Mouse (Mus musculus) CH12F3 (cell line): Measurements from ENCODE around the gene Cnga4.
"Not testable (repeated sequence)": the region's sequence is repeated elsewhere in the genome, so short reads cannot be mapped to it uniquely, and the experiment has no call there.

Experiments used
- in situ Hi-C: fragments of 300-500 bp; cut with MboI; formaldehyde crosslinking; loops from 2 replicates; pipeline ENCODE4 v1.14.3; 2020; ENCODE audit warnings: low sequenced_read_pairs

Gene Cnga4

DNA sequence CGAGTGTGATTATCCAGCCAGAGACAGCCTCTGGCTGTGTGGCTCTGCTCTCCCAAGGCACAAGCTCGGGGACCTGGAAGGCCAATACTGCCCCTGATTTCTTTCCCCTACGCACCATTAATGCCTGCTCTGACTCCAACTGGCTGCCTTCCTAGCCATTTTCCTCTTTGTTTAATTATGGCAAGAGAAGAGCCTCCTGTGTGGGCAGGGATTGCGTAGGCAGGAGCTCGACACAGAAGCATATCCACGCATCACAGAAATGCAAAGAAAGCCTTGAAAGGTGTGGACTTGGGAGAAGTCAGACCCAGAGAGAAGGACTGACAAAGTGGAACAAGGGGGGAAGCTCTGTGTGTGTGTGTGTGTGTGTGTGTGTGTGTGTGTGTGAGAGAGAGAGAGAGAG is 10.0 kb downstream of the Cnga4 start:
- in situ Hi-C loops: no loop called here

DNA sequence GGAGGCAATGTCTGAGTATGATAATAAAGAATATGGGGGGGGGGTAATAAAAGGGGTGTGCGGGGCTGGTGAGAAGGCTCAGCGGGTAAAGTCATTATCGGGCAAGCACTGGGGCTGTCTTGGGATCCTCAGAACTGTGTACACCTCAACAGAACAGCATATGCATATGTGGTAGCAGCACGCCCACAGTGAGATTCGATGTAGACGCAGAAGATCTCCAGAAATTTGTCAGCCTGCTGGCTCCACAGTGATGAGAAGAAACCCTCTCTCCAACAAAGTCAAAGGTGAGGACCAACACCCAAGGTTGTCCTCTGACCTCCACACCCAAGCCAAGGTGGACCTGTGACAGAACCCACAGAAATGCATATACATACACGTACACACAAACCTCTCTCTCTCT is 12.2 kb downstream of the Cnga4 start:
- in situ Hi-C loops: no loop called here

DNA sequence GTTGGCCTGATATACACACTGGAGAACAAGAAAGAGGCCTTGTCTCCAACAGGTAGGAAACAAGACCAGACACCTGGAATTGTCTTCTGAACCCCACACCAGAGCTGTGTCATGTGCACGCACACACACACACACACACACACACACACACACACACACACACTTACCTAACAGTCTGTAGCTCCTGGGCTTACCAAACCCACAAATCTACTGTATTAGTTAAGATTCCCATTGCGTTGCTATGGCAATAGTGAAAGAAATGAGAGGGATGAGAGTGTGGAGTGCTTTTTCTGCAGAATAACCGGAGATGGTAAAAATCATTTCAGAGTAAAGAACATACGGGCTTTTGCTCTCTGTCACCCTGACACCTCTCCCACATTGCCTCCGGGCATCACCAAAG is 13.7 kb downstream of the Cnga4 start:
- in situ Hi-C loops: no loop called here

DNA sequence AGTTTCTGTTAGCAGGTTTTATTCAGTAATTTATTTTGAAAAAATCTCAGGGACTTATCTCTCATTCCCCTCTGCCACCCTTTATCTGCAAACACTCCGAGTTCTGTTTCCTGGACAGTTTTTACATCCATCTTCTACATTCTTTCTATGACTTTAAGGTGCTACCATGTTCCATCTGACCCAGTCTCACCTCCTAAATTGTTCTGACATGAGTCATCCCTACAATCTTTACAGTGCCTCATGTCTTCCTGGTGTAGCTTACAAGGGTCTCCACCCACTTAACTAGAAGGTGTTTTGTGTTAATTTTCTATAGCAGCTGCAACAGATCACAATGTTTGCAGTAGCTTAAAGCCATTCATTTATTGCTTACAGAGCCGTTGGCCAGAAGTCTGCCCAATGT is 16.5 kb downstream of the Cnga4 start:
- in situ Hi-C loops: no loop called here

DNA sequence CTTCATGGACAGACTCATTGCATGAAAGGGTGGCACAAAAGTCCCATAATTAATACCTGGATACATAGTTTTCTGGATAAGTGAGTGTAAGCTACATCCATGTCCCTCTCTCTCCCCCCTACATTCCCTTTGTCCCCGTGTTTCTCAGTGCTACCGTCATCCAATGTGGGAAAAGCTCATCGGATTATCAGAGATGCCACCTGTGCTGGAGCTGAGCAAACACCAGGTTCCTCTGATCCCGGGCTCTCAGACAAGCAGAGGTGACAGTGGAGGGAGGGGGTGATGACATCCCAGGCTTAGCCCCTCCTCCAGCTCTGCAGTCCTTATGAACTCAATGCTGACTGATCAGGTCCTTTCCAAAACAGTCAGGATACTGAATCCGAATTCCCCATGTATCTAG is 20.0 kb downstream of the Cnga4 start:
- in situ Hi-C loops: no loop called here

DNA sequence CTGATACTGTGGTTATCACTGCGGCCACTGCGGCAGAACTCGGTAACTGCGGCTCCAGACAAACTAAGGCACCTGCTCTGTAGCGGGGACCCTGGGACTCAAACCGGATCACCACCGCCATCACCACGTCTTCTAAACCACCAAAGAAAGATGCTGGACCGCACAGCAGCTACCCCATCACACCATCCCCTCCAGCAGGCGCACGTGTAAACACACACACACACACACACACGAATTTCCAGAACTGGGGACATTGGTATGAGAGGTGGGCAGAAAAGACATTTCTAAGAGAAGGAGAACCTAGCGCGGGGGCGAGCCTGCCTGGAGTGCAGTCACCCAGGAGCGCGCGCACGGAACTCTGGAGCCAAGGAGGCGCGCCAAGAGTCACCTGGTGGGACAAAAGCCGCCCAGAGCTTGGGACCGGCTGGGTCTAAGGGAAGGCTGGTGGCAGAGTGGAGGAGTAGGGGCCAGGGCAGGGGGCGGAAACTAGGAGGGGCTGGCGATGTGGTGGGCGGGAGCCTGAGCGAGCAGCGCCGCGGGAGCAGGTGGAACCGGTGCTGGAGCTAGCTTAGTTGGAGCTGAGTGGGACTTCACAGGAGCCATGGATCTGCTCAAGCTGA is 21.2 kb downstream of the Cnga4 start, which contains the start of gene Cckbr:
TSS of gene Cckbr (plus strand) at position 308 of the 620 bp plus-strand sequence.
- in situ Hi-C loops: no loop called here

DNA sequence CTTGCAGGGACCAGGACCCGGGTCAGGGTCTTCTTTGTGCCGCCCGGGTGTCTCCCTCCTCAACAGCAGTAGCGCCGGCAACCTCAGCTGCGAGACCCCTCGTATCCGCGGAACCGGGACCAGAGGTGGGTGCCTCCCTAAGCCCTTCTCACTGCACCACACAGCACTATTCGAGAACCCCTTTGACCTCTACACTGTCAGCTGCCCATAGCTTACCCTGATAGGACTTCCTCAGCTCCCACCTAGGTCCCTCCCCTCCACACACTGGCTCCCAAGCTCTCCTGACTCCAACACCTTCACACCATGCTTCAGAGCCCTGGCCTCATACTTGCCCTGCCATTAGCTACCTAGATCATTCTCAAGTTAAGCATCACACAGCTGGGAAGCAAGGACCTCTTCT is 21.7 kb downstream of the Cnga4 start:
- in situ Hi-C loops: no loop called here

DNA sequence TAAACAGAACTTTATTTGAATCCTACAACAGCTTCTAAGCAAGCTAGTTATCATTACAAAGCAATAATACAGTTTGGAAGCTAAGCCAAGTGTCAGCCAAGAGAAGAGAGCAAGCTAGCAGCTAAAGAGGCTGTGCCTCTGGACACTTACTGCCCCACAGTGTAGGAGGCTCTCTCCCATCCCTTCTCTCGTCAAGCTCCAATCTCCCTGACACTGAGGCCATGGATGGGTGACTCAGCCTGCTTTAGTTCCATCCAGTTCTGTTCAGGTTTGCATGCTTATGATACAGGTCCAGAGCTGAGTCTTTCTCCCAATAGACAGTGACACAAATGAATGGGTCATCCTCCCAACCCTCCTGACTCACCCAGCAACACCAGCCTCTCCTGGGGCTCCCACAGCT is 27.7 kb downstream of the Cnga4 start:
- in situ Hi-C loops: no loop called here

DNA sequence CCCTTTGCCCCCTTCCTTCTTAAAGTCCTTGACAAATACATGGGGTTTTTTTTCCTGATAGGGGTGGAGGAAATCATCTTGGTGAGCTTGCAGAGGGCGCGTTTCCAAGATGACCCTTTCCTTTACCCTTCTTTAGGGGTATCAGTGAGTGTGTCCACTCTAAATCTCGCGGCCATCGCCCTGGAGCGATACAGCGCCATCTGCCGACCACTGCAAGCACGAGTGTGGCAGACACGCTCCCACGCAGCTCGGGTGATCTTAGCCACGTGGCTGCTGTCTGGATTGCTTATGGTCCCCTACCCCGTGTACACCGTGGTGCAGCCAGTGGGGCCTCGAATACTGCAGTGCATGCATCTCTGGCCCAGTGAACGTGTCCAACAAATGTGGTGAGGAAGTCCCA is 29.5 kb downstream of the Cnga4 start:
- in situ Hi-C loops: no loop called here

DNA sequence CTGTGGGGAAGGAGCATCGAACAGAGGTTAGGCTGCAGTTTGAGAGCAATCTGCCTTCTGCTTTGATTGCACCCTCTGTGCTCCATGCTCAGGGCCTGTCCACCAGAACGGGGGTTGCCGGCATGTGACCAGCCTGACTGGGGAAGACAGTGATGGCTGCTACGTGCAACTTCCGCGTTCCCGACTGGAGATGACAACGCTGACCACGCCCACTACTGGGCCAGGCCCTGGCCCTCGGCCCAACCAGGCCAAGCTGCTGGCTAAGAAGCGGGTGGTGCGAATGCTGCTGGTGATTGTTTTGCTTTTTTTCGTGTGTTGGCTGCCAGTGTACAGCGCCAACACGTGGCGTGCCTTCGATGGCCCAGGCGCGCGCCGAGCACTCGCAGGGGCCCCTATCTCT is 30.4 kb downstream of the Cnga4 start:
- in situ Hi-C loops: no loop called here

DNA sequence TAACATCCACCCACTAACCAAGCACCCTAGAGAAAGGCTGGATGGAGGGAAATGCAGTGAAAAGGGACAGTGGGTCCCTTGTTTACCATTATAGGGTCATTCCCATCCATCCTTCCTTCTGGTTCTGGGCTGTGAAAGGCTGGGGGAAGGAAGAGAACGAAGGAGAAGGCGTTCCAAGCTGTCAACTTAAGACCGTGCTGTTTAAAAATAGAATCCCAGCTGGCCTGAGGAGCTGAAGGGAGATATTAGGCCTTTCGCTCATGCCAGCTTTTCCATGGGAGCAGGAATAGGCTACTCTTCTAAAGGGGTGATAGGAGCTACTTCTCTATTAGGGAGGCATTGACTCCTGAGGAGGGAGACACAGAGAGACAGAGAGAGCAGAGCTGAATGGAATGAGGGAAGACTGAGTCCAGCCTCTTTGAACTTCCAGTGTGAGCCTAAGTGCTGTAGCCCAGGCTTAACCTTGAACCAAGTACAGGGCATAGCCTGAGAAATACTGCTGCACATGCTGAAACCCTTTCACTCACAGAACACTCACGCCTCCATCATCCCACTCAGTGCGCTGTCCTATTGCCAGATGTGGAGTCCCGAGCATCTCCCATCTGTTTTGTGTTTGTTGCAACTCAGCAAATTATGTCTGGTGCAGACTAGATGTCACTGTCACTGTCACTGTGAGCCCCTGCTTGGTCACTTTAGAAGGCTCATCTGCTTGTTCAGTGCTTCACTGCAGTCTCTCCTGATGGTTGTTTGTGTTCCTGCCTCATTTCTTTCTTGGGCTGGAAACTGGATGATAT is 33.8 kb downstream of the Cnga4 start:
- in situ Hi-C loops: no loop called here

DNA sequence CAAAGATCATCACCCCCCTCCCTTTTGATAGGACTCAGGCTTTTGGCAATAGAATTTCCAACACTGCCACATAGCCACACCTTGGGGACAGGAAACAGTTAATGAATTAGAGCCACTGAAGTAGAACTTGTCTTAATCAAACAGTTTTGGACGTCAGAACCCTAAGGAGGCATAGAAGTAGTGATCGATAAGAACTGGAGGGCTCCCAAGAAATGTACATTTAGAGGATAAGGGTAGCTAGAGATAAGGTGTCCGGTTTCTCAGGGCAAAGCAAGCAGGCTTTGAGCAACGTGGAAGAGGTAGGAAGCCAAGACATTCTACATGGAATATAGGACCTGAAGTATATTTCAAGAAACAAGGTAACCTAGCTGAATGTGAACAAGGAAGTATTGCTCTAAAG is 37.1 kb downstream of the Cnga4 start:
- in situ Hi-C loops: no loop called here

DNA sequence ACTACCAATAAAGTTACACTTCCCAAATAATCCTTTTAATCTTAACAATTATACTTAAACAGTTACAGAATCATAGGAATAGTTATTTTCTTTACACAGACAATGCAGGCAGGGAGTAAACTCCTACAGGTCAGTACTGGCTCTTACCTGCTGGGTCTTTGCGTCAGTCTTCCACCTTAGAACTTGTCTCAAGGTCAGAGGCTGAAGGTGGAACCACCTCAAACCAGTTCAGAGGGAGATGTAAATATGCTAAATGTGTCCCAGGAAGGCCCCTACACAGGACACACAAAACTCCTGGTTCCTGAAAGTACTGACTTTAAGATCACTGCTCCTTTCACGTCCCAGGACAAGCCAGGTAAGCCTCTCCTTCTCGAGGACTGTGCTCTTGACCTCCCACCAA is 40.7 kb downstream of the Cnga4 start:
- in situ Hi-C loops: no loop called here

DNA sequence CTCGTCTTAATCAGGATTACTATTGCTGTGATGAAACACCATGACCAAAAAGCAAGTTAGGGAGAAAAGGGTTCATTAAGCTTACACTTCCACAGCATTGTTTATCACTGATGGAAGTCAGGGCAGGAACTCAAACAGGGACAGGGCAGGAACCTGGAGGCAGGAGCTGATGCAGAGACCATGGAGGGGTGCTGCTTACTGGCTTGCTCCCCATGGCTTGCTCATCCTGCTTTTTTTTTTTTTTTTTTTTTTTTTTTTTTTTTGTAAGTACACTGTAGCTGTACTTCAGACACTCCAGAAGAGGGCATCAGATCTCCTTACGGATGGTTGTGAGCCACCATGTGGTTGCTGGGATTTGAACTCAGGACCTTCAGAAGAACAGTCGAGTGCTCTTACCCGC is 49.0 kb downstream of the Cnga4 start:
- in situ Hi-C loops: not testable (repeated sequence)
